Mouse (Mus musculus) heart, adult 8-10 months (tissue): ENCODE data around the gene Trpd52l3. TPM values are rescaled to one million over a fixed set of nuclear protein-coding genes. Genes with fewer than 3 reads are reported as not detected.
"Not testable (repeated sequence)": the region's sequence is repeated elsewhere in the genome, so short reads cannot be mapped to it uniquely, and the experiment has no call there.

Experiments
- DNase-seq: peaks from one replicate; pipeline ENCODE4 v3.0.0; 2022; ENCODE audit warnings: low spot score
- total RNA-seq, 4 experiments: library from RNA; stranded (reverse); gene quantifications; 2 replicates each; pipeline ENCODE4 v1.2.4; 2022

Trpd52l3 gene
- total RNA-seq, result not detected

DNA sequence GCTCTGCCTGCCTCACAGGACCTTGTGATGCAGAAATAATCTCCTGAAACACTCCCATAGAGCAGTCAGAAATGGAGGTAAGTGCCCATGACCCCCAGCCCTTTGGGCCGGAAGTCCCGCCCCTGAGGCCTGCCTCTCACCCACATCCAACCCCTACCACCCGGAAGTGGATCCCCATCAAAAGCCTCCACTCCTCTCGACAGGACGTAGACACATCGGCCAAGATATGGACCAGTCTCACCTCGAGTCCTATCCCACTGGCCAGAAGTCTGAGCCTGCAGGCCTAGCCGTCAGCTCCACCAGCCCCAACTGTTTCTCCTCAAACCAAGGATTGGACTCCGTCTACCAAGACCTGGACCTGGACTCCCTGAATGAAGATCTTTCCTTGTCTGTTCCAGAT lies at the start of gene Trpd52l3:
TSS of gene Trpd52l3 (plus strand) at position 170 of the 400 bp plus-strand sequence.
- no peak for DNase-seq

DNA sequence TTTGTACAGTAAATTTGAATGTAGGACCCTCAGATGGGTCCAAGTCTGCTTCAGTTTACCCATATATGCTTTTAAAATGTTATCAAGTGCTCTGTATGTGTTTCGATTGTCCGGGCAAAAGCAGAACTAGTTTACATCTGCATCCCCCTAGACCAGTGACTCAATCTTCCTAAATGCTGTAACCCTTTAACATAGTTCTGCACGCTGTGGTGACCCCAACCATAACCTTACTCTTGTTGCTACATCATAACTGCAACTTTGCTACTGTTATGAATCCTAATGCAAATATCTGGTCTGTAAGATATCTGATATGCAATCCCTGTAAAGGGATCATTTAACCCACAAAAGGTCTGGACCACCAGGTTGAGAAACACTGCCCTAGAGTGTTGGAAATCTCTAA lies 49.8 kb upstream of the Trpd52l3 start:
- no peak for DNase-seq

DNA sequence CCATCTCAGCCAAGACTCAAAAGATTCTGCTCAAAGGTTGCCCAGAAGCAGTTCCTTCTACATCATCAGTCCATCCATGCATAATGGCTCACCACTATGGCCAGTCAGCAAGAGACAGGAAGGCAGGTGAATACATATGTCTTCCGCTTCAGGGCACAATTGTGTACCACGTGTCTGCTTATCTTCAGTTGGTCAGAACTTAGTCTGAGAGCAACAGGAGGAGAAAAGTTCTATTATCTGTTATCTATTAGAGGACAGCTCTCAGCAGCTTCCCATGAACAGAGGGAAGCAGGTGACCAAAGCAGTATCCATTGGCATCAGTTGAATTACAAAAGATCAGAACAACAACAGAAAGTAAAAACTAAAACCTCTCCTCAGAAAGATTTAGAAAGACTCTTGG lies 48.1 kb upstream of the Trpd52l3 start:
- no peak for DNase-seq

DNA sequence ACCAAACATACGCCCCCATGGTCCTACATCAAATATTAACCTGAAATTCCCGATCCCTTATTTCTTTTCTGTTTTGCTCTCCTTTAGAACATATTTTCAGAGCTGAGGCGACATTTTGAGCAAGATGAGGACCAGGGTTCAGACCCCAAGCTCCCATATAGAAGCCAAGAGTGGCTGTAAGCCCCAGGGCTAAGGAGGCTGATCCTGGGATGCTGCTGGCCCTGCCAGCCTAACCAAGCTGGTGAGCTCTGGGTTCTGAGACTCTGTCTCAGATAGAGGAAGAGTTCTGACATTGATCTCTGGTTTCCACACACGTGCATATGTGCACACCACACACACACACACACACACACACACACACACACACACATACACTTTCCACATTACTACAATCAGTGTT lies 42.7 kb upstream of the Trpd52l3 start:
- no peak for DNase-seq

DNA sequence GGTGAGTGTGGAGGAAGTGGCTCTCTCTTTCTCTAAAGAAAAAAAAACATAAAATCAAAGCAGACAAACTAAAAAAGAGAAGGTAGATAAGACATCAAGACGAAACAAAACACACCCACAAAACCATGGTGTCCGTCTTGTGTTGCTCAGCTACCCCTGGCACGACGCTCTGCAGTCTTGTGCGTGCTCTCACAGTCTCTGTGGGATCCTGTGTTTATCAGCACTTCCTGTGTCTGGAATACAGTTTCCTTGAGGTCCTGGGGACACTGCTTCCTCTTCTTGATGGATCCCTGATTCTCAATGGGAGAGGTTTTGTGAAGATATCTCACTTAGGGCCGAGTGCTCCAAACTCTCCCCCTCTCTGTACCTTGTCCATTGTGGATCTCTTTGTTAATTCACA lies 41.7 kb upstream of the Trpd52l3 start:
- no peak for DNase-seq

DNA sequence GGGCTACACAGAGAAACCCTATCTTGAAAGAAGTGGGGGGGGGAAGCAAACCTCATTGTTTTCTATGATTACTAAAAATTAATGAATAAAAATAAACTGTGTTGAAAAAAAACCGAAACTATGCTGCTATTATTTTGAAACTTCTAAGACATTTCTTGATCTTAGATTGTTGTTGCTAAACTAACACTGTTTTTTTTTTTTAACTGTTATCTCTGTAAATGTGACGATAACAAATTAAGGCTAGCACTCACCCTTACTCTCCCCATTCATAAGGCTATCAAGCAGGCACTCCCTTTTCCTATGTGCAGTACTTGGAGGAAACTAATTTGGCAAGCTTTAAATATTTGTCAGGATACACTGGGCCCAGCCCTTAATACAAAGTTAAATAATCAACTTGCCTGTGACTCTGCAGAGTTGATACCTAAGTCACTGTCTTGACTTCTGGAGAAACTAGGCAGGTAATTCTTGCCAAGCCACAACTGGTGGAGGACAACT lies 39.9 kb upstream of the Trpd52l3 start:
- no peak for DNase-seq

DNA sequence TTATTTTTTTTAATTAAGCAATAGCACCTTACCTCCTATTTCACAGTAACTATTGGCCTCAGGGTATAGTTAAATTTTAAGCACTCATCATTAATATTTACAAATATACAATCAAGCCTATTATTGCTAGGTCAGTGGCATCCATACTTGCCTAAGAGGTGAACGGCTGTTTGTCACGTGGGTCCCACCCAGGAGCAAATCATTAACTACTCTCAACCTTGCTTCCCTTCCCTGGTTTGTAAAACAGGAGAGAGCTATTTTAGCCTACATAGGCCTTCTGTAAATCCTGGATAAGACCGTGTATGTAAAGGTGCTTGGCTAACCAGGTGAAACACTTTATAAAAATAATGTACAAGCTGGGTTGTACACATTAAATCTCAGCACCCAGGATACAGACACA lies 35.6 kb upstream of the Trpd52l3 start:
- no peak for DNase-seq

DNA sequence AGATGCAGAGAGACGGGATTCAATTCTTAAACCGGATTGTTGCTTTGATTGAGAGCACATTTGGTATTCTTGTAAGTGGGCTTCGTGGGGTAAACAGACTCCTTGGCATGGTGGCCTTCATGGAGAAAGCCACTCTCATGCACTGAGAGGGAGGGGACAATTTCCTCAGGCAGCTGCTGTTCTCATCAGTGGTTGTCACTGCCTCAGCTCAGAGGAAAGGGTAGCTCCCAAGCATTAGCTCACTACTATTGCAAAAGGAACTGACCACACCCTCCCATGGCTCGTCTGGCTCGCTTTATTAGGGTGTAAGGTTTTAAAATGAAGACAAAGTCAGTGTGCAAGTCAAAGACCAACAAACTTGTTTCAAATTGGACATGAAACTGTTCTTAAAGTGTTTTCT lies 30.2 kb upstream of the Trpd52l3 start:
- DNase-seq, result peak; percentile 66

DNA sequence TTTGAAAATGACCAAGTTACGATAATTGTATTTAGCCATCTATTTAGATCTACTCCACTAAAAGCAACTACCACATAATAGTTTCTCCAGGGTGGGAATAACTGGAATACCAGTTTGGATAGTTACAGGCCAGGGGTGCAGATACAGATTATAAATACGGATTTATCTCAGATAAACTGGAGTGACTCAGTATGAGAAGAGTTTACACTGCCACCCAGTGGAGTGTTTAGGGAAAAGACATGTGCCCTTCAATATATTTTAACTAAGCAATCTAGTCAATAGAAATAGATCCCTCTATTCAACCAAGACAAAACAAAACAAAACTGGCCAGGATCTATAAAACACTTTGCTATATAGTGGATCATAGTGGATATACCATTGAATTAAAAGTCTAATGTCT lies 24.7 kb upstream of the Trpd52l3 start:
- peak; percentile 44 for DNase-seq

DNA sequence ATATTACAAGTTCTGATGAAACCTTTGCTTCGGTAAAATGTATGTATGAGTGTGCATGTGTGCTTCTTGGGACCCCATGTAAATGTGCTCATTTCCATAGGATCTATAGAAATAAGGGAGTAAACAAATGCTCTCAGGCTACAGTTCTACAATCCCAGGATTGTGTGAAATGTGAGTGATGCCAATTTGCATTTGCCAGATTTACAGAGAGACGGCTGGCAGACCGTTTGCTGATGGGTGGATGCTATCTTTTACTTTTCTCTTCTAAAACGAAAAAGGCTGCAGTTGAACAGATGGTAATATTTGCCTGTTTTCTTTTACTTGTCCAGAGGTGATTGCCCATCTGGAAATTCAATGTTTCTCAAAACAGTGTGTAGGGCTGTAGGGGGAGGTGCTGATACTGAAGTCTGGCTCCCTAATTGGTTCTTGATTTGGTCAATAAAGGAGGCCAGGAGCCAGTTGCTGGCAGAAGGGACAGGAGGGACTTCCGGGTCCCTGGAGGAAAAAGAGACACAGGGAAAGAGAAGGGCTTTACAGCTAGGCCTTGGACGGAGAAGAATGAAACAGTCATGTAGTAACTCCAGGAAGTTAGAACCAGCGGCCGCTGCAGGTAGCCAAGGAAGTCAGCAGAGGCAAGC lies 24.0 kb upstream of the Trpd52l3 start:
- DNase-seq, result no peak

DNA sequence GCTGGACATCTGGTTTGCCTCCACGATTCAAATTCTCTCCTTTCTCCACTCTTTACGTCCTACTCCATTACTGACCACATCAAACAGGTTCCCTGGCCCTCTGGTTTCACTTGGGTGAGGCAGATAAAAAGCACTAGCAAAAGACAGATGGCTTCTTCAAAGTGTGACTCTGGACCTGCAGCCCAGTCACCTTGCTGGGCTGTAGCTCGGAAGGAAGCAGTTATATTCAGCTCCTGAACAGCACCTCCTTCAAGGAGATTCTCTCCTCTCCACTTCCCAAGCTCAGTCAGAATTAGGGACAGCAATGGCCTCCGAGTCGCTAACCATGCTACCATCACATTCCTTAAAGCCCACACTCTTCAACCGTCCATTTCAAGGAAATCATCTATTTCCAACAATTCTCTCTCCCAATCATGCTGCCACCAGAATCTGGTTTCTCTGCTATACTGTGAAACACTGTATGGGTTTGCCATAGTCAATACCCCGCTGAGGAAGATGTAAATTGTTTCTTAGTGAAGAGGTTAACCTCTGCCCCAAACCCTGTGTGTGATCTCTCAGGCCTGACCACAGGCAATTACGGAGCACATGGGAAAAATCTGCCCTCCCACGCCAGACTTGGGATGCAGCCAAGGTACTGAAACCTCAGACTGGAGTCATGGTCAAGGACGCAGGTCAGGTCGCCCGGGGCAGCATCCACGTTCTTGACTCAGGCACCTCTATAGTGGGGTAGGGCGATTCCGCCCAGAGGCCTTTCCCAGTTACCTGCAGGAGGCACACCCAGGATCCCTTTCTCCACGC lies 19.2 kb upstream of the Trpd52l3 start:
- no peak for DNase-seq

DNA sequence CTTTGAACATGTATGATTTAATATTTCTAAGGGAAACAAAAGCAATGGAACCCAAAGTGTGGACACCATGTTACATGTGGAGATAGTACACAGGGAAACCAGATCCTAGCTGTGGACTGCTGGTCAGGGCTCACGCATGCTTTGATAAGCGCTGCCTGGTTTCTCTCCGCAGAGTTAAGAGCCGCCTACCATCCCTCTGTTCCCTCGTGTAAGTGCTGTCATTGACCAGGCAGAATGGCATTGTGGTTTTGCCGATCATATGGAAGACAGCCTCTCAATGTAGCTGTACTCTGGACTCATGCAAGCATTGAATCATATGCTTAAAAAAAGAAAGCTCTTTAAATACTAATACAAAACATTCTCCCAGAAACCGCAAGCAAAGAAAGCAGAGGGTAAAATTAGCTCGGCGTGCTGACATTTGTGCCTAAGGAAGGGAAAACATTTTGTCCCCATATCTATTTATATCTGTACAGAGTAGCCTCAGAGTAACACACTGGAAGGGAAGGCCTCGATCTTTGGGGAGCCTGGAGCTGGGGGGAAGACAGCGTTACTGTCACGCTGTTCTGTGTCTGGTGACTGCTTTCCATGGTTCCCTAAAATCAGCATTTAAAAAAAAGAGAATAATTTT lies 17.0 kb upstream of the Trpd52l3 start:
- peak; percentile 18 for DNase-seq

DNA sequence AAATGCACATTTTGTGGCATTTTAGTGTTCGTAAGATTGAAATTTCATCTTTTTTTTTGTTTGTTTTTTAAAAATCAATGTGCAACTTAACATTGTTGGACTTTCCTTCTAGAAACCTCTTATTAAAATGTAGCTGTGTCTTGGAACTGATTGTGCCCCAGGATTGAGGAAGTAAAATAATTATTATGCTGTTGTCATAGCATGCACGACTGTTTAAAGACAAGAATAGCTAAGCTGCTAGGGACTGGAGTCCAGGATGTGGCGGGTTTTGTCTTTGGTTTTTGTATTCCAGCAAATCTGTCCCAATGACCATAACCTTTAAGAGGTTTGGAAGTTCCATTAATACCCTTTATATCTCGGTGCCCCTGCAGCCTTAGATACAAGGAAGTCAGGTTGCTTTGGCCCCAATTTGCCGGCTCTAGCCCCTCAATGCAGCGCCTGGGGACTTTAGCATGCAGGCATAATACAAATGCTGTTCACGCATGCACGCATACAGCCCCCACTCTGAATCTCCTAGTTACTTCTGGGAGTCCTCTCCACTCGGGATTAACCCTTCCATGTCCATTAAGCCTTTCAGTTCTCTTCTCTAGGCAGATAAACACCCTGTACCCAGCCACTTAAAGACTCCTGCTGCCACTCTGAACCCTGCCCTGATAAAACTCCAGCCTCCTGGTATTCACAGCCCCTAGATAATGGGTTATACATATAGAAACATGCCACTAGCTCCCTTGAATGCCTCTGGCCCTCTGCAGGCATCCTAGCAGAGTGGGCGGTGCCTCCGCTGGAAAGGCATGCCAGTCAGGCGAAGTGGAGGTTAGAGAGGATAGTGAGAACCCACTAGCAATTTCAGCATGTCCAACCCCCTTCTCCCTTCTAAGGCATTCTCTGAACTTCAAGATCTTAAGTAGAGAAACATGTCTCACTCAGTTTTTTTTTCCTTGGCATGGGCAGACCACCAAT lies 2.9 kb upstream of the Trpd52l3 start:
- DNase-seq, result no peak

DNA sequence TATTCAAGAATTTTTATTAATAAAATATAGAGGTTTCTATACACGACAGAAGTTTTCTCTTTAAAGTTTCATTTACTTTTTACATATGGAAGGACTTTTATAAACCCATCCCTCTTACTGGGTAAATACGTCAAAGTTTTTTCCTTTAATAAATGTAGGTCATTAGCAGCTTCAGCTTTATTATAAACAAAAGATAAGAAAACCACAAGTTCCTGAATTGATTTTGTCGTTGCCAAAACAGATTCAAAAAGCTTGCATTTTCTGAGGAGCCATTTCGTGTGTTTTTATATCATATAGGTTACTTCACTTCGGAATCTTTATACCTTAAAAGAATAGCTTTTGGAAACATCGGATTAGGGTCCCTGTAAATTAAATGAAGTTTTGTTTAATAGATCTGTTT lies 2.0 kb upstream of the Trpd52l3 start:
- DNase-seq, result no peak

DNA sequence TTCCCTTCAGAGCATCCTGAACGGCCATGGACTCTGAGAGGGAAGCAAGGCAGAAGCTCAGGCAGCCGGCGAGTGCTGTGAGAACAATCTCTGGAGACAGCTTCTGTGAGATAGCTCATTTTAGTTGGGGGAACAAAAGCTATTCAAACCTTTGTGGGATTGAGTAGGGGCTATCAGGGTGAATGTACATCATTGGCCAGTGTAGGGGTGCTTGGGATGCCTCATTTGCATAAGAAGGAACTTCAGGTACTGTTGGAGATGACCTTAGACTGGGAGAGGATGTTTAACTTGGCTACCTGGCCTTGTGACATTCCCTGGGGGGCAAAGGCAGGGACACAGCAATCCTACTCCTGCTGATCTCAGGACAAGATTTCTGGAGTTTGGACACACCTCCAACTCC lies 2.8 kb downstream of the Trpd52l3 start:
- no peak for DNase-seq

DNA sequence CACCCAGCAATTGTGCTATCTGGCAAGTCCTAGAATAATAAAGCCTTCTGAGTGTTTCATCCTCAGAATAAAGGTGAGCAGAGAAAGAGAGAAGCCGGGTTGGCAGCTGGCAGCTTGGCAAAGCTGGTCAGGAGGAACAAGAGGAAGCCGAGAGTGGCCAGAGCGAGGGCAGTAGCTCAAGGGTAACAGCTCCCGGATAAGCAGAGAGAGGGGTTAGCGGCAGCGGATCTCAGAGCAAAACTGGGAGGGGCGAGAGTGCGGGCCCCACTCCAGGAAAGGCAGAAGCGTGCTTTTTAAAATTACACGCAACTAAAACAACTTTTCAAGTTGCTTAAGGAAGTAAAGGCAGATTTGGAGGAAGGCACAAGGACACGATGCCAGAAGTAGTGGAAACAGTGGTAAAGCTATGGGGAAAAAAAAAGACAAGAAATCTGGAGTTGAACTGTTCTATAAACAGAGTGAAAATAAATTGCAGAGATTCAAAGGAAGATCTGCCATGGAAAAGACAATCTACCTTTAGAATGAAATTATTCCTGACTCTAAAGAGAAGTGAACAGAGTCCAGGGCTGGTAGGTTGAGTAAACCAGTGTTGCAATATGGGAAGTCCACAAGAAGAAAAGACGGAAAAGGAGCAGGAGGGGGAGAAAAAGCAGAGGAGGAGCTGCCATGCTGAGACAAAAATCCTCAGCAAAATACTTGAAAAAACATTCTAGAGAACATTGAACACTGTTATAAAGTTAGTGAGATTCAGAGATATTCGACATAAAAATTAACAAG lies 7.1 kb downstream of the Trpd52l3 start:
- no peak for DNase-seq

DNA sequence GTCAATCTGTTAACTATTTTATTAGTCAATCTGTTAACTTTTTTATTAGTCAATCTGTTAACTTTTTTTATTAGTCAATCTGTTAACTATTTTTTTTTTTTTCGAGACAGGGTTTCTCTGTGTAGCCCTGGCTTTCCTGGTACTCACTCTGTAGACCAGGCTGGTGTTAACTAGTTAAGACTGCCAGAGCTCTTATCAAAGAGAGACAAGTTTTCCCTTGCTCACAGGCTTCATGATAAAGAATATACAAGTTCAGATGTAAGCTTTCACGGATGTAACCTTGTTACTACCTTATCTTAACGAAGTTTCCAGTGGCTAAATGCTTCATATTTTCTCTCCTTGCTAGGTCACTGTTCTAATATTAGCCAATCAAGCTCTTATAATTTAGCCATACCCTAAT lies 10.7 kb downstream of the Trpd52l3 start:
- DNase-seq, result no peak

DNA sequence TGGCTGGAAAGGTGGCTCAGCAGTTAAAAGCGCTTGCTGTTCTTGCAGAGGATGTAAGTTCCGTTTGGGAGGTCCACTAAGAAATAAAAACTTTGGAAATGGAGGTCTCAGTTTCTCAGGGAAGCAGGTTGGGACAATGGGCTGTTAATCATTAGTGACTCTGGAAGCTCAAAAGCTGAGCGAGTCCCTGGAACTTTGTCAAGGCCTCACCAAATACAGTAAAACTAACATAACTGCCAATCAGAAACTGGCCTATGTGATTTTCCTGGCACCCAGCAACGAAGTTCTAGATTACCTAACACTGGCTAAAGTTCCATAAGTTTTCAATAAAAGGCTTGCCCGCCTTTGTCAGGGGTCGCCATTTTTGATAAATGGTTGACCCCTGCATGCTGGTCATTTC lies 12.6 kb downstream of the Trpd52l3 start:
- DNase-seq, result no peak

DNA sequence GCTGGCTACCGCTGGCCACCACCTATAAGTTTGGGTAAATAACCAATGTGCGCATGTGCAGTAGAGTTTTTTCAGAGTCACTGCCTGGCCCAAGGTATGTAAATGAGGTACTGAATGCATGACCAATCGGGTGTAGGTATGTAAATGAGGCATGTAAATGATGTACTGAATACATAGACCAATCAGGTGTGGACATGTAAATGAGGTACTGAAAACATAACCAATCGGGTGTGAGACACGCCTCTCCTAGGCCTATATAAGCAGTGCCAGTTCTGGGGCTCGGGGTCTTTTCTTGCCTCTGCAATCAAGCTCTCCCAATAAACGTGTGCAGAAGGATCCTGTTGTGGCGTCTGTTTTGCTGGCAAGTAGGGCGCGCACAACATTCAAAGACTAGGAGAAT lies 19.8 kb downstream of the Trpd52l3 start:
- DNase-seq, result not testable (repeated sequence)

DNA sequence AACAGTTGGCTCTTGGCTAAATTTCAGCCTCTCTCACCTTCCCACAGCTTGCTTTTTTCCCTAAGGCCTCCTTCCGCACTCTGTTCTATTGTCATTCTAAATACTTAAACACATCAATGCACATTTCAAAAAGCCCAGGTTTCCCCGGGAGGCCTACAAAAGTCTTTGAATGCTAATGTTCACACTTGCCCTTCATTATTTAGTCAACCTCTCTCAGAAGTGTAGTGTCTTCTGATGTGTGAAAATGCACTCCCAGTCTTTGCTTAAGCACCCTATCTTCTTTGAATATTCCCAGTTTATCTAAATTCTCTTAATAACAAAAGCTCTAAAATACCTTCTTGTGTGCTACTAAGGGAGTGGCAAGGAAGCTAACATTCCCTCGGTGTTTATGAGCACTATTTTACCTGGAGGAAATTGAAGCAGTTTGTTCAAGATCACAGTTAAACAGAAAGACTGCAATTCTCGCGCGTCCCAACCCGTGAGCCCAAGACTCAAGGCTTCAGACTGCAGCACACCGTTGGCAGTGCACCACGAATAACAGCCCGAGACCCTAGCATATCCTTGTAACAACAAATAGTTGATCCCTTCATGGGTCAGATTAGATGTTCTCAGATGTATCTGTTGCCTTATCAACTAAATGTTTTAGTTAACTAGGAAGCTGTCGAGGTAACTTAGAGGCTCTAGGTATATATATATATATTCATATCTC lies 25.6 kb downstream of the Trpd52l3 start:
- no peak for DNase-seq
